Mouse (Mus musculus) heart, embryonic 12.5 days (tissue): ENCODE measurements around the gene Itsn1. TPM values are rescaled to one million over a fixed set of nuclear protein-coding genes. Genes with fewer than 3 reads are reported as not detected.

ENCODE experiments used
- ATAC-seq: fragments of 200-750 bp; cut with Nextera tagmentation; 2 replicates; pipeline ENCODE4 v1.8.0; 2017; ENCODE audit warnings: moderate TSS enrichment, moderate library complexity; ENCODE audit not compliant: insufficient number of reproducible peaks, low FRiP score
- H3K27ac ChIP-seq: fragments of 300-500 bp; sonication (generic); 2 replicates; pipeline ENCODE4 v1.5.1; 2016; ENCODE audit warnings: mild to moderate bottlenecking, moderate library complexity; ENCODE audit not compliant: poor library complexity, severe bottlenecking
- H3K27me3 ChIP-seq: fragments of 300-500 bp; sonication (generic); replicated peaks from 2 replicates; pipeline ENCODE4 v1.6.1; 2016; ENCODE audit warnings: mild to moderate bottlenecking, moderate library complexity
- H3K36me3 ChIP-seq: fragments of 300-500 bp; sonication (generic); 2 replicates; pipeline ENCODE4 v1.6.1; 2016; ENCODE audit warnings: mild to moderate bottlenecking, moderate library complexity
- H3K4me1 ChIP-seq: fragments of 300-500 bp; sonication (generic); replicated peaks from 2 replicates; pipeline ENCODE4 v1.6.1; 2016; ENCODE audit warnings: mild to moderate bottlenecking
- H3K4me2 ChIP-seq: fragments of 300-500 bp; sonication (generic); 2 replicates; pipeline ENCODE4 v1.6.1; 2016; ENCODE audit warnings: mild to moderate bottlenecking, moderate library complexity
- H3K4me3 ChIP-seq: fragments of 300-500 bp; sonication (generic); 2 replicates; pipeline ENCODE4 v1.5.1; 2016; ENCODE audit warnings: mild to moderate bottlenecking
- H3K9ac ChIP-seq: fragments of 300-500 bp; sonication (generic); 2 replicates; pipeline ENCODE4 v1.6.1; 2016; ENCODE audit warnings: mild to moderate bottlenecking, moderate library complexity
- H3K9me3 ChIP-seq: fragments of 300-500 bp; sonication (generic); replicated peaks from 2 replicates; pipeline ENCODE4 v1.6.1; 2016; ENCODE audit warnings: mild to moderate bottlenecking, moderate library complexity
- WGBS: fragments of 180-500 bp; shearing (Covaris S2); methylation state at CpG from one replicate; pipeline ENCODE4 v1.1.7; 2016; 5-methylcytosine and 5-hydroxymethylcytosine counted together
- polyA plus RNA-seq: library from polyadenylated mRNA; unstranded; fragments of >200 nt; fragmentation: Nextera tagmentation; extraction: Ambion mirVana; gene quantifications from 2 replicates; pipeline ENCODE4 v1.2.1, GENCODE M21; 2016

The Itsn1 gene
- polyA plus RNA-seq, 1 experiment from 2014 or later, result 29.7 TPM

- ATAC-seq, result no peak
- Histone ChIP-seq H3K9me3 (no peaks in the 10 kb centered on the region), H3K4me3 (no peak overlapping the region), H3K4me2 (no peak overlapping the region), H3K4me1 (peaks cover 63% of the 10 kb centered on the region), H3K36me3 (peaks cover 40% of the 10 kb centered on the region), H3K27me3 (no peaks in the 10 kb centered on the region), H3K9ac (0 out of 2 replicates have a peak overlapping the region, but pooled peaks have one; percentile 8), H3K27ac (peak overlapping the region; percentile 31)
- WGBS, result 45% methylated on average over 6 of the region's 6 CpGs
Observed at GRCm38 (mm10) chr16:91861784-91862371, 132.8 kb downstream of the Itsn1 start.

GRCm38 (mm10) chr16:91862836-91863235, 133.8 kb downstream of the Itsn1 start:
- H3K4me1 ChIP-seq, result peaks cover 63% of the 10 kb centered on the region

GRCm38 (mm10) chr16:91864646-91865332, 135.7 kb downstream of the Itsn1 start:
- ATAC-seq, result peak; percentile 92
- Histone ChIP-seq H3K4me1 (peaks cover 62% of the 10 kb centered on the region), H3K9me3 (no peaks in the 10 kb centered on the region), H3K36me3 (peaks cover 51% of the 10 kb centered on the region), H3K4me3 (no peak overlapping the region), H3K4me2 (no peak overlapping the region), H3K27me3 (no peaks in the 10 kb centered on the region), H3K9ac (0 out of 2 replicates have a peak overlapping the region, but pooled peaks have one; percentile 3), H3K27ac (peak overlapping the region; percentile 34)
- WGBS, result 54% methylated on average over 10 of the region's 10 CpGs

More at GRCm38 (mm10) chr16:91862836-91863235, 133.8 kb downstream of the Itsn1 start:
- ATAC-seq, result peak; percentile 60; the same call in 1 of the 2 replicates
- WGBS, result 56% methylated on average over 7 of the region's 7 CpGs
- Histone ChIP-seq H3K9me3 (no peaks in the 10 kb centered on the region), H3K27me3 (no peaks in the 10 kb centered on the region), H3K9ac (no peak overlapping the region), H3K27ac (no peak overlapping the region), H3K36me3 (peaks cover 40% of the 10 kb centered on the region), H3K4me2 (no peak overlapping the region), H3K4me3 (no peak overlapping the region)

- no peak for ATAC-seq
- Histone ChIP-seq H3K9me3 (no peaks in the 10 kb centered on the region), H3K36me3 (peaks cover 60% of the 10 kb centered on the region), H3K4me3 (no peak overlapping the region), H3K4me2 (no peak overlapping the region), H3K27me3 (no peaks in the 10 kb centered on the region), H3K27ac (peak overlapping the region; percentile 28), H3K9ac (0 out of 2 replicates have a peak overlapping the region, but pooled peaks have one; percentile 16), H3K4me1 (peaks cover 55% of the 10 kb centered on the region)
- 62% methylated on average over 7 of the region's 7 CpGs for WGBS
Observed at GRCm38 (mm10) chr16:91865570-91866257, 136.6 kb downstream of the Itsn1 start.

GRCm38 (mm10) chr16:91866258-91866634, 137.2 kb downstream of the Itsn1 start:
- H3K4me2 ChIP-seq, result no peak overlapping the region
- no peaks in the 10 kb centered on the region for H3K9me3 ChIP-seq
- H3K36me3 ChIP-seq, result peaks cover 62% of the 10 kb centered on the region
- H3K27ac ChIP-seq, result no peak overlapping the region; the same call in 1 of the 2 replicates
- peaks cover 49% of the 10 kb centered on the region for H3K4me1 ChIP-seq
- WGBS, result 78% methylated on average over 5 of the region's 5 CpGs
- no peaks in the 10 kb centered on the region for H3K27me3 ChIP-seq
- H3K9ac ChIP-seq, result no peak overlapping the region
- no peak overlapping the region for H3K4me3 ChIP-seq
- ATAC-seq, result no peak

GRCm38 (mm10) chr16:91867672-91868071, 138.6 kb downstream of the Itsn1 start:
- no peak overlapping the region for H3K4me3 ChIP-seq
- H3K4me1 ChIP-seq, result peaks cover 35% of the 10 kb centered on the region
- no peak overlapping the region for H3K27ac ChIP-seq
- no peak for ATAC-seq
- 93% methylated on average over 8 of the region's 8 CpGs for WGBS
- H3K36me3 ChIP-seq, result peaks cover 71% of the 10 kb centered on the region
- H3K9me3 ChIP-seq, result no peaks in the 10 kb centered on the region
- H3K4me2 ChIP-seq, result no peak overlapping the region
- no peaks in the 10 kb centered on the region for H3K27me3 ChIP-seq
- no peak overlapping the region for H3K9ac ChIP-seq

- Histone ChIP-seq H3K36me3 (peaks cover 63% of the 10 kb centered on the region), H3K27ac (no peak overlapping the region), H3K4me3 (no peak overlapping the region), H3K4me2 (no peak overlapping the region), H3K9ac (no peak overlapping the region), H3K9me3 (no peaks in the 10 kb centered on the region), H3K4me1 (peaks cover 20% of the 10 kb centered on the region), H3K27me3 (no peaks in the 10 kb centered on the region)
- WGBS, result 89% methylated on average over 28 of the region's 28 CpGs
- no peak for ATAC-seq
Observed at GRCm38 (mm10) chr16:91868943-91869911, 140.1 kb downstream of the Itsn1 start.

GRCm38 (mm10) chr16:91870158-91870582, 141.1 kb downstream of the Itsn1 start:
- Histone ChIP-seq H3K4me1 (peaks cover 16% of the 10 kb centered on the region), H3K27me3 (no peaks in the 10 kb centered on the region), H3K36me3 (peaks cover 63% of the 10 kb centered on the region), H3K4me3 (no peak overlapping the region), H3K9me3 (no peaks in the 10 kb centered on the region), H3K9ac (no peak overlapping the region), H3K27ac (no peak overlapping the region), H3K4me2 (no peak overlapping the region)
- ATAC-seq, result no peak
- WGBS, result 93% methylated on average over 6 of the region's 6 CpGs

GRCm38 (mm10) chr16:91871188-91871587, 142.1 kb downstream of the Itsn1 start:
- Histone ChIP-seq H3K4me1 (peaks cover 17% of the 10 kb centered on the region), H3K9me3 (no peaks in the 10 kb centered on the region), H3K9ac (no peak overlapping the region), H3K27me3 (no peaks in the 10 kb centered on the region), H3K4me2 (no peak overlapping the region), H3K36me3 (peaks cover 56% of the 10 kb centered on the region), H3K27ac (no peak overlapping the region), H3K4me3 (no peak overlapping the region)
- 94% methylated on average over 6 of the region's 6 CpGs for WGBS
- no peak for ATAC-seq

- Histone ChIP-seq H3K27me3 (no peaks in the 10 kb centered on the region), H3K4me2 (no peak overlapping the region), H3K27ac (no peak overlapping the region), H3K9ac (no peak overlapping the region), H3K9me3 (no peaks in the 10 kb centered on the region), H3K4me1 (peaks cover 18% of the 10 kb centered on the region), H3K4me3 (no peak overlapping the region), H3K36me3 (peaks cover 34% of the 10 kb centered on the region)
- WGBS, result 65% methylated on average over 3 of the region's 3 CpGs
- ATAC-seq, result no peak
Observed at GRCm38 (mm10) chr16:91873695-91874094, 144.6 kb downstream of the Itsn1 start.
